Mouse (Mus musculus) liver, embryonic 12.5 days (tissue): ENCODE results near the gene Paxbp1. TPM values are rescaled to one million over a fixed set of nuclear protein-coding genes. Genes with fewer than 3 reads are reported as not detected.

Experiments used
- ATAC-seq: fragments of 200-750 bp; cut with Nextera tagmentation; 2 replicates; pipeline ENCODE4 v1.8.0; 2017; ENCODE audit warnings: moderate number of reproducible peaks, mild to moderate bottlenecking, moderate library complexity
- H3K27ac ChIP-seq: fragments of 300-500 bp; sonication (generic); 2 replicates; pipeline ENCODE4 v1.5.1; 2016; ENCODE audit warnings: mild to moderate bottlenecking
- H3K27me3 ChIP-seq: fragments of 300-500 bp; sonication (generic); replicated peaks from 2 replicates; pipeline ENCODE4 v1.6.1; 2016; ENCODE audit warnings: mild to moderate bottlenecking, moderate library complexity
- H3K36me3 ChIP-seq: fragments of 300-500 bp; sonication (generic); 2 replicates; pipeline ENCODE4 v1.6.1; 2016; ENCODE audit warnings: mild to moderate bottlenecking, moderate library complexity
- H3K4me1 ChIP-seq: fragments of 300-500 bp; sonication (generic); 2 replicates; pipeline ENCODE4 v1.6.1; 2016
- H3K4me2 ChIP-seq: fragments of 300-500 bp; sonication (generic); 2 replicates; pipeline ENCODE4 v1.6.1; 2016; ENCODE audit warnings: mild to moderate bottlenecking, moderate library complexity
- H3K4me3 ChIP-seq: fragments of 300-500 bp; sonication (generic); 2 replicates; pipeline ENCODE4 v1.5.1; 2016; ENCODE audit warnings: mild to moderate bottlenecking, moderate library complexity
- H3K9ac ChIP-seq: fragments of 300-500 bp; sonication (generic); 2 replicates; pipeline ENCODE4 v1.6.1; 2016; ENCODE audit warnings: mild to moderate bottlenecking, moderate library complexity
- H3K9me3 ChIP-seq: fragments of 300-500 bp; sonication (generic); replicated peaks from 2 replicates; pipeline ENCODE4 v1.6.1; 2016; ENCODE audit warnings: mild to moderate bottlenecking, moderate library complexity
- whole genome bisulfite sequencing: fragments of 180-500 bp; shearing (Covaris S2); methylation state at CpG from one replicate; pipeline ENCODE4 v1.1.7; 2016; ENCODE audit not compliant: insufficient replicate concordance; 5-methylcytosine and 5-hydroxymethylcytosine counted together
- polyA plus RNA-seq: library from polyadenylated mRNA; unstranded; fragments of >200 nt; fragmentation: Nextera tagmentation; extraction: Ambion mirVana; gene quantifications from 2 replicates; pipeline ENCODE4 v1.2.1, GENCODE M21; 2016

Gene Paxbp1
- polyA plus RNA-seq, 1 experiment from 2014 or later: 33.8 TPM

DNA sequence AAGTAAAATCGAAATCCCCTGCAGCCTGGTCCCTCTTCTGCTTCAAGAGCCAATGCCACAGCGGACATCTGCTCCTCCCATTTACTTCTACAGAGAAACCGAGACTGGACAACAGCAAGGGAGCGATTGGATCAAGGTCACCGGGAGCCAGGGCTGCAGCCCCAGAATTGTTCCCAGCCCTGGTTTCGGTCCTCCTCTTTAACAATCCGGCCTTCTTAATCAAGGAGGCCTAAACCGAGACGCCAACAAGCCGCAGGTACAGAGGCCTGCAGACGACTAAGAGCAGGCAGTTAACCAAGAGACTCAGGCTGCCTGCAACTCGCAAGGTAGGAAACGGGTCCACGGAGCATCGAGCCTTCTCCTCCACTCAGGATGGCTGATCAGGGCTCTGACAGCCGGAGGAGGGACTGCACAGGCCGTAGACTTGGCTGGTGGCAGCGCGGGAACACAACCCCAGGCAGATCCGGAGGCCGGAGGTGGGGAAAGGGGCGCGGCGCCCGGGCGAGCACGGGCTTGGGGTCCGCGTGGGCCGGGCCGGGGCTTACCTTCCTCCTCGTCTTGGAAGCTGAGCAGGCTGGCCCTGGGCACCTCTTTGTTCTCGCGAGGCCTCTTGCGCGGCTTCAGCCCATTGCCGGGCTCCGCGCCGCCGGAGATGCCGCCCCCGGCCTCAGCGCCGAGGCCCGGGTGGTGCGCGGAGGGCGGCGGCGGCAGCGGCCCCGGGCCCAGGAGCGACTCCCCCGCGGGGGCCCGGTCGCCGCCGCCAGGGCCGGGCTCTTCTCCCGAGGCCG, 688 bp downstream of the Paxbp1 start:
- H3K27ac ChIP-seq: peak overlapping the region; percentile 93
- peaks cover 33% of the 10 kb centered on the region for H3K36me3 ChIP-seq
- H3K27me3 ChIP-seq: peaks cover 11% of the 10 kb centered on the region
- H3K4me3 ChIP-seq: peak overlapping the region; percentile 96
- peak overlapping the region; percentile 98 for H3K9ac ChIP-seq
- peak overlapping the region; percentile 79 for H3K4me2 ChIP-seq
- H3K9me3 ChIP-seq: no peaks in the 10 kb centered on the region
- under 1% methylated on average over 50 of the region's 63 CpGs for WGBS
- H3K4me1 ChIP-seq: peaks cover 35% of the 10 kb centered on the region
- peak; percentile 47 for ATAC-seq

DNA sequence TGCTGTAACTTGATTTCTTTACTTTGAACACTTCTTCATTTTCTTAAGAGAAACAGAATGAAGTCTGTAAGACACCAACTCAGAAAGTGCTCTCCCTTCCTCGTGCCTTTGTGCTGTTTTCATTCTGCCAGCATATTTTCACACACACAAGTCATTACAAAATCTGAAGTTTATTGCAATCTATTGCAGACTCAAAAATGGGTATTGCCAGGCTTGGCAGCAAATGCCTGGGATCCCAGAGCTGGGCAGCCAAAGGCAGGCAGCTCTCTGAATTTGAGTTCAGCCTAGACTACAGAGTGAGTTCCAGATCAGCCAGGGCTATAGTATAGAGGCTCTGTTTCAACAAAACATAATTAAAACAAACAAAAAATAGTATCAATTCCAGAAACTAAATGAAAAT, 1.7 kb downstream of the Paxbp1 start:
- Histone ChIP-seq H3K4me3 (peak overlapping the region; percentile 96), H3K36me3 (peaks cover 43% of the 10 kb centered on the region), H3K27ac (no peak overlapping the region), H3K27me3 (peaks cover 7% of the 10 kb centered on the region; the same call in 1 of the 2 replicates), H3K9ac (peak overlapping the region; percentile 98), H3K4me1 (peaks cover 35% of the 10 kb centered on the region), H3K4me2 (peak overlapping the region; percentile 79), H3K9me3 (no peaks in the 10 kb centered on the region)
- 54% methylated on average over 1 of the region's 1 CpGs for WGBS
- no peak for ATAC-seq

DNA sequence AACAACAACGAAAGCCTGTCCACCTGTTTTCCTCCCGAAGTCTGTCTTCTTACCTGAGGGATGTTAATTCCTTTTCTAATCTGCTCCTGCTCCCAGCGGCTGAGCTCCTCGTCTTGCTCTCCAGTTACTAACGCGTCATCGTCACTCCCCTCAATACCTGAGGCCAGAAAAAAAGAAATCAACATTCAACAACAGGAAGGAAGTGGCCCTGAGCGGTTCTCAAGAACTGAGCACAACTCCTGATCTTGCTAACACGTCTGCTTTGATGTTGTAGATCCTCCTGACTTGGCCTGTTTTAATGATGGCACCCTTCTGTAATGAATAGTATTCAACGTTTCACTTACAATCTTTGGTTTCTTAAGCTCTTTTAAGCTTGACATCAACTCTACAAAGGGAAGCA, 8.5 kb downstream of the Paxbp1 start:
- Histone ChIP-seq H3K4me1 (peaks cover 5% of the 10 kb centered on the region; the same call in 1 of the 2 replicates), H3K36me3 (peaks cover 94% of the 10 kb centered on the region), H3K4me2 (no peak overlapping the region), H3K9ac (no peak overlapping the region), H3K27ac (no peak overlapping the region), H3K4me3 (no peak overlapping the region), H3K27me3 (no peaks in the 10 kb centered on the region), H3K9me3 (no peaks in the 10 kb centered on the region)
- WGBS: 85% methylated on average over 10 of the region's 10 CpGs
- ATAC-seq: no peak

DNA sequence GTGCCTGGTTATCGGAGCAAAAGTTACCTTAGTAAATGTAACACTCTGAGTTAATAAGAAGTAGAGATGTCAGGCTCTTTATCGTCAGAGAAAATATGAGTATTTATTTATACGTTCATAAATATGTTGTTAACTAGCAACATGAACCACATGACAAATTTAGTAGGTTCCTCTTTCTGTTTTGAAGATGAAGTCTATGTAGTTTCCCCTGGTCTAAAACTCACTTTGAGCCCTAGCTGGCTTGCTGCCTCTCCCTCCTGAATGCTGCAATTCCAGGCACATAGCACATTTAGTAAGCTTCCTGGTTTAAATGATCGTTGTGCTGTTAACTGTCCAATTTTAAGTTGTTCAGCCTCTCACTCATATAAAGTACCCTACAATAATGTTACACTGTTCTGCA, 13.6 kb downstream of the Paxbp1 start:
- Histone ChIP-seq H3K4me3 (no peak overlapping the region), H3K4me2 (no peak overlapping the region), H3K27ac (no peak overlapping the region), H3K27me3 (no peaks in the 10 kb centered on the region), H3K9ac (no peak overlapping the region), H3K9me3 (no peaks in the 10 kb centered on the region), H3K36me3 (peaks cover 93% of the 10 kb centered on the region), H3K4me1 (no peaks in the 10 kb centered on the region)
- no peak for ATAC-seq
- WGBS: 87% methylated on average over 4 of the region's 4 CpGs

DNA sequence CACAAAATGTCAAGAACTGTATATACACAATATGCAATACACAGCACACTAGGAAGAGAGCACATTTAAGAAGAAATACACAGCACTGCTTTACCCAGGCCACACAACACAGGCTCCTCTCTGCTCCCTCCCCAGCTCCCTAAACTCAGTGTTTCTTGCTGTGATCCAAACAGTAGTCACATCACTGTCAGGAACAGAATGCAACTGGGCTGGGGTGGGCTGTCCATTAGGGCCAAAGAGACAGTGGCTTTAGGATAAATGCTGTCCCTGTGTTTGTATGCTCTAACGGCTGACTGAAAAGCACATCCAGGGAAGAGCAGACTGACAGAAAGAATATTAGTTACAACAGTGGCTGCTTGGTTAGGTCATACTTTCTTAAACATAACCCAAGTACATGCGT, 14.4 kb downstream of the Paxbp1 start:
- Histone ChIP-seq H3K4me3 (no peak overlapping the region), H3K27ac (no peak overlapping the region), H3K4me2 (no peak overlapping the region), H3K36me3 (peaks cover 95% of the 10 kb centered on the region), H3K9ac (no peak overlapping the region), H3K9me3 (no peaks in the 10 kb centered on the region), H3K4me1 (no peaks in the 10 kb centered on the region), H3K27me3 (no peaks in the 10 kb centered on the region)
- 88% methylated on average over 2 of the region's 2 CpGs for WGBS
- ATAC-seq: no peak

DNA sequence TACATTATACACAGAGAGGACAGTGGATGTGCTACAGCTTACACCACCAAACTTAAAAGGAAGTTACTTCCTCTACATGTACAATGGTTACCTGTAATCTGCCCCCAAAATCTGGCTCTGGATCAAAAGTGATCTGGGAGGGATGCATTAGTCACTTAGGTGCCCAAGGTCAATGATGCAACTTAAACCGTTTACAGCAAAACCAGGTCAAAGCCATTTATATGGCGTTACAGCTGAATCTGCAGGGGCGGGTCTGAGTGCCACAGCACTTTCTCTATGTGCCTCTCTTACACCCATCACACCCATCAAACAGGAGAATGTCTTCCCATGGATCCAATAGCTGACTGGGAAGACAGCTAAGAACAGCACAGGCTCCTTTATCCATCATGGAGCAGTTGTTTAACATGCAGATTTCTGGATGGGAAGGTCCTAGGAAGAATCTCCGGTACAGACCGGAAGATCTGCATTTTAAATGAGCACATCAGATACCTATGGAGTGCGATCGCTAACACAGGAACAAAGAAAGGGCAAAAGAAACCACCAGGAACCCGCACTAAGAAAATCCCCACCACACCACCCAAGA, 15.1 kb downstream of the Paxbp1 start:
- Histone ChIP-seq H3K9me3 (no peaks in the 10 kb centered on the region), H3K4me1 (no peaks in the 10 kb centered on the region), H3K36me3 (peaks cover 95% of the 10 kb centered on the region), H3K4me3 (no peak overlapping the region), H3K4me2 (no peak overlapping the region), H3K27ac (no peak overlapping the region), H3K9ac (no peak overlapping the region), H3K27me3 (no peaks in the 10 kb centered on the region)
- WGBS: 91% methylated on average over 8 of the region's 8 CpGs
- no peak for ATAC-seq

DNA sequence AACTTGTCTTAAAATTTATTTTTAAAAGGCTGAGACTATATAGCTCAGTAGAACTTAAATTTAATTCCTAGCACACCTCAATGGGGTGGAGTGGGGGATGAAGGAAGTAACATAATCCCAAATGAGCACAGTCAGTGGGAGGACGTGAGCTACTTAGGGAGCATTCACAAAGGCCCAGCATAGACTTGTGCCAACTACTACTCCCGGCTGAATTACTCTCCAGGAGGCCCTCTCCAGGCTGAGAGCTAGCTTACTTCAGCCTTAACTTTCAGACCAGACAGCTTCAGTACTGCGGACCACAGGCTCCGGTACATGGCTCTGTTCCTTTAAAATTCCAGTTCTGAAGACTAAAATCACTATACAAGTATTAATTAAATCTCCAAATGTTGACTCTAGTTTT, 18.1 kb downstream of the Paxbp1 start:
- WGBS: 95% methylated on average over 4 of the region's 4 CpGs
- Histone ChIP-seq H3K36me3 (peaks cover 94% of the 10 kb centered on the region), H3K27me3 (no peaks in the 10 kb centered on the region), H3K4me2 (no peak overlapping the region), H3K9ac (no peak overlapping the region), H3K4me1 (no peaks in the 10 kb centered on the region), H3K4me3 (no peak overlapping the region), H3K27ac (no peak overlapping the region), H3K9me3 (peaks cover 4% of the 10 kb centered on the region; the same call in 1 of the 2 replicates)
- ATAC-seq: no peak

DNA sequence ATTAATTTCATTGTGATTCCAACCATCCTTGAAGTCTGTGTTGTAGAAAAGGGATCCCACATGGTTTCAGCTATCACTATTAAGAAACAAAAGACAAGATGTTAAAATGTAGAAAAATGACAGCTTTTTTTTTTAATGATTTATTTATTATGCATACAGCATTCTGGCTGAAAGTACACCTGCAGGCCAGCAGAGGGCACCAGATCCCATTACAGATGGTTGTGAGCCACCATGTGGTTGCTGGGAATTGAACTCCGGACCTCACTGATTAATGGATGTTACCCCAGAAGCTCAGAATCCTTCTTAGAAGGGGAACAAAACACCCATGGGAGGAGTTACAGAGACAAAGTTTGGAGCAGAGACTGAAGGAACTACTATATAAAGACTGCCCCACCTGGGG, 21.0 kb downstream of the Paxbp1 start:
- no peak for ATAC-seq
- no peak overlapping the region for H3K4me3 ChIP-seq
- 96% methylated on average over 1 of the region's 1 CpGs for WGBS
- H3K9ac ChIP-seq: no peak overlapping the region
- H3K27me3 ChIP-seq: no peaks in the 10 kb centered on the region
- H3K27ac ChIP-seq: no peak overlapping the region
- no peak overlapping the region for H3K4me2 ChIP-seq
- H3K9me3 ChIP-seq: peaks cover 4% of the 10 kb centered on the region; the same call in 1 of the 2 replicates
- no peaks in the 10 kb centered on the region for H3K4me1 ChIP-seq
- H3K36me3 ChIP-seq: peaks cover 98% of the 10 kb centered on the region

DNA sequence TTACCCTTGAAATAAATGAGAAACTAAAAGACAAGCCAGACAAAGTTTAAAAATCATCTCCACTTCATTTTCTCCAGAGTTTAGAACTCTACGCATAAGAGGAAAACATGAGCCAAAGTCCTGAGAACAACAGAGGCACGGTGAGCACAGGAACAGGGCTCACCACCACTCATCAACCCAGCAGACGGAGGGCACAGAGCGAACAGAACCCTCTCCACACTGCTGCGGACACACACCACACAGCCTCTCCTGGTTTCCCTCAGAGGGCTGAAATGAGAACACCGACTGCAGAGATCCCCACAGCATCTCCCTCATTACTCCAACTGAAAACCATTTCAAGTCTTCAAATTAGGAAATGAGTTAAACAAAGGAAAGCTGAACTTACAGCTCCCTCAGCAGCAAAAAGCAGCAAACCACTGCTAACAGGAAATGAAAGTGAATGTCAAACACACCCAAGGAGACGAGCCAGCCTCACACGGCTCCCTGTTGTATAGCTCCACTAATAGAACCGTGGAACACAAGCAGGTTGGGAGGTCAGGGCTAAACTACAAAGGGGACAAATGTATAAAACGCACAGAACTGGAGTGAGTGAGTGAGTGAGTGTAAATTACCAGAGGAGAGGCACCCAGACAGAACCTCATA, 23.4 kb downstream of the Paxbp1 start:
- H3K4me3 ChIP-seq: no peak overlapping the region
- H3K4me1 ChIP-seq: no peaks in the 10 kb centered on the region
- no peak for ATAC-seq
- WGBS: 91% methylated on average over 10 of the region's 10 CpGs
- peaks cover 4% of the 10 kb centered on the region; the same call in 1 of the 2 replicates for H3K9me3 ChIP-seq
- H3K4me2 ChIP-seq: no peak overlapping the region
- no peak overlapping the region for H3K9ac ChIP-seq
- no peak overlapping the region for H3K27ac ChIP-seq
- no peaks in the 10 kb centered on the region for H3K27me3 ChIP-seq
- peaks cover 94% of the 10 kb centered on the region for H3K36me3 ChIP-seq

DNA sequence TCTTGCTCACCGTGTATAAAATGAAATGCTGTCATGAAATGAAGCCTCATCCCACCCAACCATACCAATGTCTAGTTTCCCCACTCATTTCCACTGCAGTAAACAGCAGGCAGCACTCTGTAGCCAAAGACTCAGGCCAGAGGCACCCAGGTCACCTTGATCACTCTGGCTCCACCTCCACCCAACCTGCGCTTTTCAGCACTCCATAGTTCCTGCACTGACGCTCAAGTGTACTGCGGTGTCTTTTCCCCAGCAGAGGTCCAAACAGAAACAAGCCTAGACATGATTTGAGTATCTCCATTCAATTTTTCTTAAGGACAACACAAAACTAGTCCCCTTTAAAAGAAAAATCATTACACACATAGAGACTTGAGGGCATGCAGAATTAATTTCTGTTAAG, 24.9 kb downstream of the Paxbp1 start:
- Histone ChIP-seq H3K4me3 (no peak overlapping the region), H3K27ac (no peak overlapping the region), H3K36me3 (peaks cover 93% of the 10 kb centered on the region), H3K9ac (no peak overlapping the region), H3K9me3 (peaks cover 4% of the 10 kb centered on the region; the same call in 1 of the 2 replicates), H3K4me1 (no peaks in the 10 kb centered on the region), H3K4me2 (no peak overlapping the region), H3K27me3 (no peaks in the 10 kb centered on the region)
- 92% methylated on average over 4 of the region's 4 CpGs for WGBS
- no peak for ATAC-seq

DNA sequence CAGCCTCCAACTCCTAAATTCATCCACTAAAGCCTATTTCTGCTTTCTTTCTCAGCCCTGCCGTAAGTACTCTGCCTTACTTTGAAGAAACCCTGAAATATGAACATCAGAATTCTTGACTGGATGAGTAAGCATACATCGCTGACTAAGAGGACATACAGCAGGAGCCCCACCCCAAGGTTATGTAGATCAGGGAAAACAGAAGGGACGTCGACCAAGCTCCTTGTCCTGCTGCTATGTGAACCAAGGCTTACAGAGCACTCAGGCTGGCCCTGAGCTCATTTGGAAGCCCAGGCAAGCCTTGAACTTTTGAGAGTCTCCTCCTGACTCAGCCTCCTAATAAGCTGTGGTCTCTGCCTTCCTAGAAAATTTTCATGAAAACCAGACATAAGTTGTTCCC, 28.6 kb downstream of the Paxbp1 start:
- ATAC-seq: no peak
- Histone ChIP-seq H3K36me3 (peaks cover 69% of the 10 kb centered on the region), H3K9ac (no peak overlapping the region), H3K9me3 (no peaks in the 10 kb centered on the region), H3K27me3 (no peaks in the 10 kb centered on the region), H3K4me3 (no peak overlapping the region), H3K4me1 (peaks cover 13% of the 10 kb centered on the region), H3K27ac (no peak overlapping the region), H3K4me2 (no peak overlapping the region)
- WGBS: 86% methylated on average over 4 of the region's 4 CpGs

DNA sequence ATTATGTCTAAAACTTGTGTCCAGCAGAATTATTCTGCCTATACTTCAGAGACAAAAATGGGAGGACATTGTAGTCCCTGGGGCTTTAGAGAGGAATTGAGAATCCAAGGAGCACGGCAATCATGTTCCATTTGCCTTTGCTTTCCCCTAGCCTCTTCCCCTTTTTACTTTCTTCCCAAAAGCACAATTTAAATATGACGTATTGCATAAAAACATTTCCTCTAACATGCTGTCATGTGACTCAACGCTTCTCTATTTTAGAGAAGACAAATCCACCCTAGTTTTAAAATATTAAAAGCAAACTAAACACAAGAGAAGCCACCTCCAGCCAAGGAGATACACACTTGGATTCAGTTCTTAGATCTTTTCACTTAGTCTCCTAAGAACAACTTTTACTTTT, 32.5 kb downstream of the Paxbp1 start:
- Histone ChIP-seq H3K36me3 (peaks cover 37% of the 10 kb centered on the region), H3K27me3 (no peaks in the 10 kb centered on the region), H3K4me1 (peaks cover 31% of the 10 kb centered on the region), H3K4me3 (peak overlapping the region; percentile 98), H3K4me2 (peak overlapping the region; percentile 95), H3K9ac (peak overlapping the region; percentile 99), H3K27ac (peak overlapping the region; percentile 83), H3K9me3 (no peaks in the 10 kb centered on the region)
- no peak for ATAC-seq
- 17% methylated on average over 3 of the region's 3 CpGs for WGBS
